Mouse (Mus musculus): ENCODE measurements around the gene Nfib.

The Nfib gene

DNA sequence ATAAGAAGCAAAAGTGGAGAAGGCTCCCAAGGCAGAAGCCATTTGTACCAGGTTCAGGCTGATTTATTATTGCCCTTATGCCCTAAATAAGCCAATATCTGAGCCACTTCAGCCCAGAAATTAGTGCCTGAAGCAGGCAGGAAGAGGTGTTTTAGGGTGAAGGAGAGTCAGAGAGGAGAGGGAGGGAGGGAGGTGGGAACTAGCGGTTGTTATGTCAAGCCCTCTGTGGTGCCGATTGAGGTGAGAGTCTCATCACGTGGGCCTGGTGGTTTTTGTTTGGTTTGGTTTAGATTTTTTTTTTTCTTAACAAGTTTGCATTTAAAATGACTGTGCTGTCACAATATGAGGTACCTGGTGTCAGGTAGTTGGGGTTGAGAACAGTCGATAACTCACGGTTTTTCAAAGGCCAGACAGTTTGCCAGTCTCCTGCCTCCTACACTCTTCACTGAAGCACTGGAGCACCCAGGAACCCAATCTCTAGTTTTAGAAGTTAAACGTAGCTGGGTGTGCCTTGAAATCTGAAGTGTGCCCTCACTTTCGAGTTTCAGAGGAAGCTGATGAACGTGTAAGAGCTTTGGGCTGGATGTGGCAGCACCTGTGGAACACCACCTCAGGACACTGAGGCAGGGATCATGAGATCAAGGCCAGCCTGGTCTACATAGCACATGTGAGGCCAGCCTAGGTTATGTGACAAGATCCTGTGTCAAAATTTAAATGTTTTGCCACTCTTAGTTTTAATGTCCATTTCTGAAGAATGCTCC, 81.1 kb downstream of the Nfib start:
- in situ Hi-C loops (cut with MboI, MseI), result no loop called here

DNA sequence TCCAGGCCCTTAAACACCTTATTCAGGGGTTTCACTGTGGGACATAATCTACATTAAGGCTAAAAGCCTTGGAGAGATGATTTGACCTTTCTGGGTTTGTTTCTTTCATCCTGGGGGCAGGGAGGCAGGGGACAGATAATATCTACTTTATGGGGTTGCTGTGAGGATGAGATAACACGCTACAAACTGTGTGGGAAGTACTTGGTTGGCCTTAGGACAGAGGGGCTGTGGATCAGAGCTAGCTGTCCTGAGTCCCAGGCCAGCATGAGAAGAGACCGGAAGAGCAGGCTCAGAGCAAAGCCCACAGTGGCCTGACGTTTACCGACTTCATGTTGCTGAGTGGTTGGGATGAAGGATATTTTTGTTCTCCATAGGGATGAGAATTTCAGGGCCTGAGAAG, 81.7 kb downstream of the Nfib start:
- in situ Hi-C loops (cut with MboI, MseI), result no loop called here

GRCm38 (mm10) chr4:82623081-82623538, 82.4 kb downstream of the Nfib start:
- in situ Hi-C loops (cut with MboI, MseI), result no loop called here

DNA sequence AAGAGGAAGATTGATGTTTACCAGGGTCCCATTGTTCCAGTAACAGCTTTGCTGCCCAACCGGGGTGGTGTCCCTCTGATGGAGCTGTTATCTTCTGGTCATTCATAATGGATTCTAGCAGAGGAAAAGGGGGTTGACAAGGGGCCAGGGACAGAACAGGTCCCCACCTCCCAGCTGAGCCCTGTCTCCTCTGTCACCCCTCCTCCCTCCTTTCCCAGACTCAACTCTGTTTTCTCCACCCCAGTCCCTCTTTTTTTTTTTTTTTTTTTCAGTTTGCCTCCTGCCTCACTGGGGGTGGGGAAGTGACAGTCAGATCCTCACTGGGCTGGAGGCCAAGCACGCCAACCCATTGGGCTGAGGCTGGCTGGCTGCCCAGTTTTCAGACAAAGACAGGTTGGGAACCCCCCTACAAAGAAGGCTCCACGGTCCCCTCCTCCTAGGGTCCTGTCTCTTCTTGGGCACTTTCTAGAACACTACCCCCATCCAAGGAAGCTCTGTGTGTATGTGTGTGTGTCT, 83.2 kb downstream of the Nfib start:
- in situ Hi-C loops (cut with MboI, MseI), result no loop called here

GRCm38 (mm10) chr4:82619539-82619941, 86.0 kb downstream of the Nfib start:
- in situ Hi-C loops (cut with MboI, MseI), result loop anchor here (5.0 kb wide), 1 partner anchor 63 kb away; no protein-coding TSS in a partner anchor

GRCm38 (mm10) chr4:82619003-82619402, 86.5 kb downstream of the Nfib start:
- in situ Hi-C loops (cut with MboI, MseI), result loop anchor here (5.0 kb wide), 1 partner anchor 63 kb away; no protein-coding TSS in a partner anchor

DNA sequence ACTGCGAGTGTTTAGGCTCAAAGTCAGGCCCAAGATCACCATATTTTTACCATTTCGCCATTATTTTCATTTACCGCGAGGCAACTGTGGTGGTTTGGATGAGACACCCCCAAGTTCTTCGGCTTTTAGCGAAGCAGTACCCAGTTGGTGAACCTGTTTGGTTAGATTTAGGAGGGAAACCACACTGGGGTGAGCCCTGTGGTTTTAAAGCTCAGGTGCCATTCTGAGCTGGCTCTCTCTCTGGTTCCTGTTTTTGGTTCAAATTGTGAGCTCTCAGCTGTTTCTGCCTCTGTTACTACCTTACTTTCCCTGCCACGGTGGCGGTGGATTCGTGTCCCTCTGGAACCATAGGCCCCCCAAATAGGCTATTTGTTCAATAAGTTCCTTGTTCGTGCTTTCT, 88.3 kb downstream of the Nfib start:
- in situ Hi-C loops (cut with MboI, MseI), result loop anchor here (5.0 kb wide), 1 partner anchor 65 kb away; no protein-coding TSS in a partner anchor

DNA sequence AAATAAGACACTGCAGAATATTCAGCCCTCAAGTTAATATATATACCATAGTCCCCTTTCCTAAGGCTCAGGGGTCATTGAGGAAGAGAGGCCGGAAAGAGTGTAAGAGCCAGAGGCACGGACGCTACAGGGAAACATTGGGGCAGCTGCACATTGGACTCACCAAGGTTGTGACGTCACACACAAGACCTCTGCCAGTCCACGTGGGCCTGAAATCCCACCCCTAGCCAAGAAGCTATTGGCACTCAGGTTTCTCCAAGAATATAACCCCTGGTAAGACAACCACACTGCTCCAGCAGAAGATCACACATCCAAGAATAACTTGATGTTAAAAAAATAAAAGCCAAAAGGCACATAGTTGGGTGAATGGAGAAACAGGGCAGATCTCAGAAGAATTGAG, 89.8 kb downstream of the Nfib start:
- in situ Hi-C loops (cut with MboI, MseI), result loop anchor here (5.0 kb wide), 1 partner anchor 67 kb away; no protein-coding TSS in a partner anchor

- in situ Hi-C loops (cut with MboI, MseI), result no loop called here
These were observed 91.1 kb downstream of the Nfib start for GRCm38 (mm10) chr4:82614466-82614805.

- in situ Hi-C loops (cut with MboI, MseI), result no loop called here
These were observed 91.7 kb downstream of the Nfib start for GRCm38 (mm10) chr4:82613606-82614465.

- in situ Hi-C loops (cut with MboI, MseI), result no loop called here
These were observed 95.9 kb downstream of the Nfib start for GRCm38 (mm10) chr4:82609676-82610075.

- in situ Hi-C loops (cut with MboI, MseI), result no loop called here
These were observed 96.6 kb downstream of the Nfib start for GRCm38 (mm10) chr4:82608768-82609610.

- in situ Hi-C loops (cut with MboI, MseI), result no loop called here
These were observed 98.3 kb downstream of the Nfib start for GRCm38 (mm10) chr4:82607266-82607665.

DNA sequence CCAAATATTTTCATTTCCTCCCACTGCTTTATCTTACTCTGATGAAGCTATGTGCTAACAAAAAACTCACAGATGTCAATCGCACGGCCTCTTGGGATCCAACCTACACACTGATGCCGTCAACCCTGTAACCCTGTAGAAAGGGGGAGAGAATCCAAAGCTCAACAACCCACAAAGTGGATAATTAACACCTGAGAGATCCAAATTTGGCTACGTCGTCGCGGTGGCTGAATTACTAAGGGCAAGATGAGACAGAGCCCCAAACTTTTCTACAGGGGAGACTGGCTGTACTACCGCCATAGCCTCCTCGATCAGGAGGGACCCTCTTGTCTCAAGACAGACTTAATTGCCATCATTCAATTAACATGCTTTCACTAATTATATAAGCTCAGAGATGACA, 99.2 kb downstream of the Nfib start:
- in situ Hi-C loops (cut with MboI, MseI), result no loop called here

- in situ Hi-C loops (cut with MboI, MseI), result no loop called here
These were observed 100.3 kb downstream of the Nfib start for GRCm38 (mm10) chr4:82605034-82605784.

DNA sequence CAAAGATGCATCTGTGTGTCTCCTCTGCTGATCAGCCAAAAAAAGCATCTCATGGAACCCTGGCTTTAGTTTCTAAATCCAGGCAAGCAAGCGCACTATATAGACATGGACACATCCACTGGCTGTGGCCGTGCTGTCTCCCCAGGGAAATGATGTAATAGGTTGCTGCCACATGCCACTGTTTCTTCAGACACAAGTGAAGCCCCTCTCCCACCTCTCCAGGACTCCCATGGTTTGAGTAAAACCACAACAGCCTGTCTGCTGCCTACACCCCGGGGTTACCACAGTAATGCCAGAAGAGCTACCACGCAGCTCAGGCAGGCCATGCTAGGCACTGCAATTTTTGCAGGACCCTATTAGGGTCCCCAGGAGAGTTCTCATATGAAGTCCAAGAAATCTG, 101.0 kb downstream of the Nfib start:
- in situ Hi-C loops (cut with MboI, MseI), result no loop called here

DNA sequence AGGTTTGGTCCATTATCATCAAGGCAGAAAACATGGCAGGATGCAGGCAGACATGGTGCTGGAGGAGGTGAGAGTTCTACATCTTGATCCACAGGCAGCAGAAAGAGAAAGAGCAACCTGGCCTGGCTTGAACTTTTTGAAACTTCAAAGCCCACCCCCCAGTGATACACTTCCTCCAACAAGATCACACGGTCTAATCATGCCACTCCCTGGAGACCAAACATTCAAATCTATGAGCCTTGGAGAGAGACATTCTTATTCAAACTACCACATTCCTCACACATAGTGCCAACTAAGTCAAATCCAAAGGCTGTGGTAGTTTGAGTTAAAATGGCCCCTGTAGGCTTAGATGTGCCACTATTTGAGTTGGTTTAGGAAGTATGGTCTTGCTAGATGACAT, 104.9 kb downstream of the Nfib start:
- in situ Hi-C loops (cut with MboI, MseI), result no loop called here

DNA sequence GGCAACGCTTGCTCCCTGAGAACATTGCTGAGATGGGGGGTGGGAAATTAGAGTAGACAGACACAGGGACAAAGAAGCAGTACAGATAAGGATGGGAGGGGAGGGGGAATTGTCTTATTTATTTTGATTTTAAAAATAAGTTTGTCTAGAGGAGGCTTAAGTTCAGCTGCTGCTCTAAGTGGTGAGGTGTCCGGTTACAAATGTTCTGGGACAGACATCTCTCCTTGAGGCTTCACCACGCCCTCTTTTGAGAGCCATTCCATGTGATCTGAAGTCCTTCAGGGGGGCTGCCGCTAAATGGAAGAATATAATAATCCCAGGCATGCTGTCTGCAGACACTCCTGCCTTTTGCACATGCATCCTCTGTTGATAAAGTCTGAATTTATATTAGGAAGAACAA, 107.1 kb downstream of the Nfib start:
- in situ Hi-C loops (cut with MboI, MseI), result no loop called here

DNA sequence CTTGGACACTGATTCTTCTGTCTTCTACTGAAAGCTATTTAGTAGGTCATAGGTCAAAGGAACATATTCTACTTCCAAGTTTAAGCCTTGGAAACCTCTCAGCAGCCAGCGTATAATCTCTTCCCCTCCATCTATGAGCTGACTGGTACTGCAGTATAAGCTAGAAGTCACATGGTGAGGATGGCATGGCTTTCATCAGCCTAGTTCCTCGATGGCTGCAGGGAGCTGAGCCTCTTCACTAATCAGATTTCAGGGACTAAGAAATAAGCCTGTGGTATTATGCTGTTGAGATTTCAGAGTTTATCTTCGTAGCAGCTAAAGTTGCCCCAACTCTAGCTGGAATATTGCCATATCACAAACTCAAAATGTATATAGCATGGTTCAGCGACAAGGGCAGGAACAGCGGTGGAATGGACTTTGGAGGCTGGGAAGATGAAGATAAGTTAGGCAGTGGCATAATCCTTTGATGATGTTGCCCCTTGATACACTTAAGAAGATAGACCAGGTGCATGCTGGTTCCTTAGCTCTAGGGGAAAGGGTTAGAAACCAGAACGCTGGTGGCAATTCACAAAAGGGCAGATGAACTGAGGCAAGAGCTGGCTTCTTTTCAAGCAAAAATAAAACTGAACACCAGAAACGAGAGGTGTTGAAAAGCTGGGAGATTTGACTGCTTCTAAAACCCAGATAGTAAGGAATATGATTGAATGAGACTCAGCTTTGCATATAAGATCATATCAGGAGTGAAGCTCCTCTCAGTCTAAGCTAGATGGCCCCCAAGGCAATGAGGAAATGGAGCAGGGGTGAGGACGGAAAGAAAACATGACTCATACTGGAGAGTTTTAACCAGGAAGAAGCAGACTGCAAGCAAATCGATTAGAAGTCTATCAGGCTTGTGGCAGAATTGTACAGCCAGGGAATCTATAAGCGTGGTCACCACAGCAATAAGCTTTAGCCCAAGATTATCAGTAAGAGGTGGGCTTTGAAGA, 111.6 kb downstream of the Nfib start:
- in situ Hi-C loops (cut with MboI, MseI), result no loop called here
